Mouse (Mus musculus): ENCODE data around the gene Amigo3. TPM values are rescaled to one million over a fixed set of nuclear protein-coding genes. Genes with fewer than 3 reads are reported as not detected.

Amigo3 gene
- polyA plus RNA-seq, 1 experiment from 2014 or later: 2.7 TPM

GRCm38 (mm10) chr9:108027867-108028266, 25.1 kb upstream of the Amigo3 start:
- ATAC-seq (replicated peaks; ENCODE audit: low FRiP score) (no peak), DNase-seq (ENCODE audit: low spot score) (no peak)
- Histone ChIP-seq H3K27me3 (ENCODE audit: control insufficient read depth, insufficient read depth, low read length) (no peaks in the 10 kb centered on the region), H3K36me3 (ENCODE audit: control insufficient read depth, insufficient read depth, low read length) (peaks cover 8% of the 10 kb centered on the region), H3K4me3 (ENCODE audit: low read depth, low read length) (no peak overlapping the region), H3K27ac (ENCODE audit: low read depth, low read length) (no peak overlapping the region), H3K4me1 (replicated peaks; ENCODE audit: control insufficient read depth, insufficient read depth, low read length) (no peaks in the 10 kb centered on the region), H3K4me2 (ENCODE audit: low read depth, low read length, severe bottlenecking) (no peak overlapping the region), H3K9me3 (ENCODE audit: control insufficient read depth, low read length) (no peaks in the 10 kb centered on the region), H3K9ac (ENCODE audit: low read length) (no peak overlapping the region)
- WGBS: over 99% methylated on average over 3 of the region's 3 CpGs

GRCm38 (mm10) chr9:108032126-108032525, 20.8 kb upstream of the Amigo3 start:
- no peak overlapping the region for H3K9ac ChIP-seq (ENCODE audit: low read length)
- no peaks in the 10 kb centered on the region for H3K4me1 ChIP-seq (replicated peaks; ENCODE audit: control insufficient read depth, insufficient read depth, low read length)
- ATAC-seq (replicated peaks; ENCODE audit: low FRiP score) (no peak), DNase-seq (ENCODE audit: low spot score) (no peak)
- no peaks in the 10 kb centered on the region for H3K9me3 ChIP-seq (ENCODE audit: control insufficient read depth, low read length)
- WGBS: 95% methylated on average over 5 of the region's 5 CpGs
- no peaks in the 10 kb centered on the region for H3K27me3 ChIP-seq (ENCODE audit: control insufficient read depth, insufficient read depth, low read length)
- no peak overlapping the region for H3K27ac ChIP-seq (ENCODE audit: low read depth, low read length)
- no peak overlapping the region for H3K4me2 ChIP-seq (ENCODE audit: low read depth, low read length, severe bottlenecking)
- peaks cover 8% of the 10 kb centered on the region; the same call in 1 of the 2 replicates for H3K36me3 ChIP-seq (ENCODE audit: control insufficient read depth, insufficient read depth, low read length)
- H3K4me3 ChIP-seq (ENCODE audit: low read depth, low read length): no peak overlapping the region

DNA sequence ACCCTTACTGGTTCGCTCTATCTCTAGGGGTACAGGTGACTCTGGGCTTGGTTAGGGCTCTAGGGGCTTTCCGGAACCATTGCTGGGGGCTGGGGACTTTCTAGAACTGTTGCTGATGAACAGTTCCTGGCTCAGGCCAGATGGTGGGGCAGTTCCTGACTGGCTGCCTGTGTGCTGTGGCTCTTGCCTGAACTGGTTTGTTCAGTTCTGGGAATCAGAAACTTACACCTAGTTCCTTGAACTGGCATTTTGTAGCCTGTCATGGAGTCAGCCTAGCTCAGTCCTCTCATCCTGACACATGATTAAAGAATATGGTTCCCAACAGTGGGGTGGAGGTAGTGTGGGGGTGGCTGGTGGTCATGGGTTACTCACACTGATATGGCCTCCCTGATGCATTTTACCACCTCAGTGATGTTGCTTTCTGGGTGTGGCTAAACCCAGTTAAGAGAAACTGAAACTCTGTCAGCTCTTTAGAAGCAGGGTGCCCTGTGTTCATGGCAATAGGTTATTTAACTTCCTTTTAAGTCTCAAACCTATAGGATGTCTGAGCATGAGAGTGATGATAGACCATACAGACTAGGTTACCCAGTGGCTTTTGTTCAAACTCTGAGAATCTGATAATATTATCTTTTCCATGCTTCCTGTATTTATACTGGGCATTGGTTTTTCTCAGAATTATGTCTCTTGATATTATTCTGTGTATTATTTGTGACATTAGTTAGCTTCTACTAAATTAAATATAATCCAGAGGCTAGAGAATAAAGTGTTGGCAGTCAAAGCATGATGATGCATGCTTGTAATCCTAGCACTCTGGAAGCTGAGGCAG, 17.4 kb upstream of the Amigo3 start:
- H3K4me1 ChIP-seq (replicated peaks; ENCODE audit: control insufficient read depth, insufficient read depth, low read length): no peaks in the 10 kb centered on the region
- no peak overlapping the region for H3K4me3 ChIP-seq (ENCODE audit: low read depth, low read length)
- H3K4me2 ChIP-seq (ENCODE audit: low read depth, low read length, severe bottlenecking): no peak overlapping the region
- no peaks in the 10 kb centered on the region for H3K9me3 ChIP-seq (ENCODE audit: control insufficient read depth, low read length)
- DNase-seq (ENCODE audit: low spot score): no peak
- no peak overlapping the region for H3K9ac ChIP-seq (ENCODE audit: low read length)
- no peak overlapping the region for H3K27ac ChIP-seq (ENCODE audit: low read depth, low read length)
- WGBS: 100% methylated on average over 2 of the region's 2 CpGs
- H3K36me3 ChIP-seq (ENCODE audit: control insufficient read depth, insufficient read depth, low read length): peaks cover 3% of the 10 kb centered on the region; the same call in 1 of the 2 replicates
- no peak for ATAC-seq (replicated peaks; ENCODE audit: low FRiP score)
- H3K27me3 ChIP-seq (ENCODE audit: control insufficient read depth, insufficient read depth, low read length): no peaks in the 10 kb centered on the region

GRCm38 (mm10) chr9:108044751-108045492, 8.0 kb upstream of the Amigo3 start:
- 96% methylated on average over 8 of the region's 8 CpGs for WGBS
- peaks cover 10% of the 10 kb centered on the region; the same call in 1 of the 2 replicates for H3K36me3 ChIP-seq (ENCODE audit: control insufficient read depth, insufficient read depth, low read length)
- H3K9ac ChIP-seq (ENCODE audit: low read length): no peak overlapping the region

DNA sequence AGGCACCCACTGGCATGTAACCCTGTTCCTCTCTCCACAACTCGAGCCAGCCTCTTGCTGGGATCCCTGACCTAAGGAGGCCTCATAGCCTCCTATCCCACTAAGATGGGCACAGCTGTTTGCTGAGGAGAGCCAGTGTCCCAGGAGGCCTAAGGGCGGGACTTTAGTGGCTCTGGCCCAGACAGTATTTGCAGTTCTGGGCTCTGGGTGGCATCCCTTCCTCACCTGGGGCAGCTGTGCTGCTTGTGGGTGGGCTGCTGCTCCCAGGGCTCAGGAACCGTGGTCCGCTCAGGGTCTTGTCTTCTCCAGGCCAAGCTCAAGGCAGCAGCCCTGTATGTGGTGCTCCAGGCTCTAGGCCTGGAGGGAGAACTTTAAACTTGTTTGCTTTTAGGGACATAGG, 6.4 kb upstream of the Amigo3 start:
- H3K36me3 ChIP-seq (ENCODE audit: control insufficient read depth, insufficient read depth, low read length): peaks cover 5% of the 10 kb centered on the region; the same call in 1 of the 2 replicates

More at GRCm38 (mm10) chr9:108044751-108045492, 8.0 kb upstream of the Amigo3 start:
- Histone ChIP-seq H3K4me1 (replicated peaks; ENCODE audit: control insufficient read depth, insufficient read depth, low read length) (peaks cover 3% of the 10 kb centered on the region; the same call in 1 of the 2 replicates), H3K4me3 (ENCODE audit: low read depth, low read length) (no peak overlapping the region), H3K4me2 (ENCODE audit: low read depth, low read length, severe bottlenecking) (no peak overlapping the region), H3K27me3 (ENCODE audit: control insufficient read depth, insufficient read depth, low read length) (no peaks in the 10 kb centered on the region), H3K27ac (ENCODE audit: low read depth, low read length) (no peak overlapping the region), H3K9me3 (ENCODE audit: control insufficient read depth, low read length) (no peaks in the 10 kb centered on the region)
- ATAC-seq (replicated peaks; ENCODE audit: low FRiP score): no peak
- no peak for DNase-seq (ENCODE audit: low spot score)

GRCm38 (mm10) chr9:108047601-108048565, 5.1 kb upstream of the Amigo3 start:
- DNase-seq (ENCODE audit: low spot score) (no peak), ATAC-seq (replicated peaks; ENCODE audit: low FRiP score) (no peak)
- Histone ChIP-seq H3K27me3 (ENCODE audit: control insufficient read depth, insufficient read depth, low read length) (no peaks in the 10 kb centered on the region), H3K4me2 (ENCODE audit: low read depth, low read length, severe bottlenecking) (peak overlapping the region; percentile 89), H3K36me3 (ENCODE audit: control insufficient read depth, insufficient read depth, low read length) (peaks cover 5% of the 10 kb centered on the region; the same call in 1 of the 2 replicates), H3K4me1 (replicated peaks; ENCODE audit: control insufficient read depth, insufficient read depth, low read length) (peaks cover 6% of the 10 kb centered on the region; the same call in 1 of the 2 replicates), H3K9ac (ENCODE audit: low read length) (peak overlapping the region; percentile 53), H3K9me3 (ENCODE audit: control insufficient read depth, low read length) (no peaks in the 10 kb centered on the region), H3K4me3 (ENCODE audit: low read depth, low read length) (peak overlapping the region; percentile 73), H3K27ac (ENCODE audit: low read depth, low read length) (peak overlapping the region; percentile 57; the same call in 1 of the 2 replicates)
- 45% methylated on average over 17 of the region's 17 CpGs for WGBS

More for the DNA sequence above, 6.4 kb upstream of the Amigo3 start:
- H3K9me3 ChIP-seq (ENCODE audit: control insufficient read depth, low read length): no peaks in the 10 kb centered on the region
- peaks cover 6% of the 10 kb centered on the region; the same call in 1 of the 2 replicates for H3K4me1 ChIP-seq (replicated peaks; ENCODE audit: control insufficient read depth, insufficient read depth, low read length)
- H3K4me2 ChIP-seq (ENCODE audit: low read depth, low read length, severe bottlenecking): no peak overlapping the region
- WGBS: 89% methylated on average over 4 of the region's 4 CpGs
- no peaks in the 10 kb centered on the region for H3K27me3 ChIP-seq (ENCODE audit: control insufficient read depth, insufficient read depth, low read length)
- H3K27ac ChIP-seq (ENCODE audit: low read depth, low read length): no peak overlapping the region
- no peak overlapping the region for H3K4me3 ChIP-seq (ENCODE audit: low read depth, low read length)
- ATAC-seq (replicated peaks; ENCODE audit: low FRiP score) (no peak), DNase-seq (ENCODE audit: low spot score) (no peak)
- H3K9ac ChIP-seq (ENCODE audit: low read length): no peak overlapping the region

DNA sequence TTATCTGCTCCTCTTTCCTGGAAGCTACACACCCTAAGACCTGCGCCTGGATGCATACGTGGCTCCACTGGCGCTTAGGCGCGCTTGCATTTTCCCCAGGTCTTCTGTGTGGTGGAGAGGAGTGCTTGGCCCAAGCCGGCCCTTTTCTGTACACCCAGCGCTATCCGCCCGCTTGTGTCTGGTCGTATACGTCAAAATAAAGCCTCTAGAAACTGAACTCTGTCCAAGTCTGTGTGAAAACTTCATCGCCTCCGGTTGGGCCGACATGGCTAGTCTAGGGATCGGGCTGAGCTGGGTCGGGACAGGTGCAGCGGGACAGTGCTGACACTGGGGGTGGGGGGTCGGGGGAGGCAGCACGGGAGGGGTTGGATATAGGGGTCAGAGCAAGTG, 4.4 kb upstream of the Amigo3 start:
- peaks cover 5% of the 10 kb centered on the region; the same call in 1 of the 2 replicates for H3K36me3 ChIP-seq (ENCODE audit: control insufficient read depth, insufficient read depth, low read length)
- H3K27me3 ChIP-seq (ENCODE audit: control insufficient read depth, insufficient read depth, low read length): no peaks in the 10 kb centered on the region
- H3K27ac ChIP-seq (ENCODE audit: low read depth, low read length): peak overlapping the region; percentile 57
- no peaks in the 10 kb centered on the region for H3K9me3 ChIP-seq (ENCODE audit: control insufficient read depth, low read length)
- peak overlapping the region; percentile 53 for H3K9ac ChIP-seq (ENCODE audit: low read length)
- DNase-seq (ENCODE audit: low spot score) (no peak), ATAC-seq (replicated peaks; ENCODE audit: low FRiP score) (peak; percentile 57)
- peak overlapping the region; percentile 89 for H3K4me2 ChIP-seq (ENCODE audit: low read depth, low read length, severe bottlenecking)
- H3K4me1 ChIP-seq (replicated peaks; ENCODE audit: control insufficient read depth, insufficient read depth, low read length): peaks cover 6% of the 10 kb centered on the region; the same call in 1 of the 2 replicates
- H3K4me3 ChIP-seq (ENCODE audit: low read depth, low read length): peak overlapping the region; percentile 73
- 1% methylated on average over 19 of the region's 19 CpGs for whole genome bisulfite sequencing
